Mouse (Mus musculus) cerebellum, adult 9-11 months (tissue): Measurements from ENCODE around the gene Flot1.

Experiments
- DNase-seq: peaks from one replicate; pipeline ENCODE4 v3.0.0; 2022

Gene Flot1

GRCm38 (mm10) chr17:35822964-35823937, at the start of gene Flot1:
Gene Flot1, plus strand, starts transcription at chr17:35823230.
- DNase-seq, result peak; percentile 80

DNA sequence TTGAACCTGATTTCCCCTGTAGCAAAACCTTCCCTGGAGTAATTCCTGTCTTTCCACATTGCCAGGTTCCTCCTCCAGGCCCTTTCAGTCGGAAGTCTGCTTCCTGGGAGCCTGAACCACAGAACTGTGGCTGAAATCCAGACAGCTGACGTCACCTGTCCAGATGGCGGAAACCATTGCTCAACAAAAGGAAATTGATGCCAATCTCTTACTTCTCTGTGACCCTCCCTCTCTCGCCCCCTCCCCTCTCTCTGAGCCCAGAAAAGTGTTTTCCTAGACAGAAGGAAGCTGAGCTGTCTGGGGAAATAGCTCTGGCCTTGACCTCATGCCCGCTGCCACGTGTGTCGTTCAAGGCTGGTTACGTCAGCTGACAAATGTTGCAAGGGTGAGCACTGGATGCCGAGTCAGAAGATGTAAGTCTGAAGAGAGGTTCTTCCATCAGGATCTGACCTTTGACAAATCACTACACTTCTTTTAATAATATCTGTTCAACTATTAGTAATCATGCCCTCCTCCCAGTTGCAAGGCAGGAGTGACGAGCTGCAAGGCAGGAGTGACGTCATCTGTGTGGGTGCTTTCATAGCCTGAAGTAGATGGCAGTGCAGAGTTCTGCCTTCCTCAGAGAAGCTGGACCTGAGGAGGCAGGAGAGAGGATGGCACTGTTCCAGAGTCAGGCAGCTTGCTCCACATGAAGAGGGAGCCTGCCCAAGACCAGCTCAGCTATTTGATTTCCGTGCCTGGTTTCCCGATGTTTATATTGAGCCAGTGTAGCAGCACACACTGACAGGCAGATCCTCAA, 46.0 kb upstream of the Flot1 start:
- peak; percentile 93 for DNase-seq

DNA sequence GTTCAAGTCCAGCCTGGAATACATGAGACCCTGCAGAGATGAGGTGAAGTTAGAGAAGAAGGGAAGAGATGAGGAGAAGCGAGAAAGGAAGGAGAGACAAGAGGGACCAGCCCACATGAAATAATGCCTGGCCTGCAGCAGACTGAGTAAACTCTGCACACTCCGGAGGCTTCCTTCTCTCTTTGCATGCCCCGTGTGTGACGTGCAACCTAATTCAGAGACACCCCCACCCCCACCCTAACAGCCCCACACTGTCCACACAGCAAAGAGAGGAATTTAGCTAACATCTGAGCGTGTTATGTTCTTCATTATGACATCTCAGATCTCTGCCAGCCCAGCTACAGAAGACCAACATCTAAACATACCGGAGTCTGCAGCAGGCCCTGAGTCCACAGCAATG, 44.1 kb upstream of the Flot1 start:
- no peak for DNase-seq

GRCm38 (mm10) chr17:35779466-35780205, 43.4 kb upstream of the Flot1 start:
- DNase-seq, result no peak

DNA sequence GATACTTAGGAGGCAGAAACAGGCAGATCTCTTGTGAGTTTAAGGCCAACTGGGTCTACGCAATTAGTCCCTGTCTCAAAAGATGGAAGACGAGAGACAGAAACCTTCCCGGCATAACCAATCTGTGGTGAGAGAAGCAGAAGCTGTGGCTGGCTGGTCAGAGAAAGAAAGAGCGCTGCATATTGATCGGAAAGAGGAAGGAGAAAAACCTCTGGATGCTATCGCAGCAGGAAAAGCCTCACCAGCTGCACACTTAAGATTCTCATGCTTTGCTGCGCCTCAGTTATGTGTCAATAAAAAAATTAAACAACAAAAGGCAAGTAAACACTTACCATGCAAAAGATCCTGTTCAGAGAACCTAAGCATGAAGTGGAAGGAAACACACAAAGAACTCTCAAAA, 42.7 kb upstream of the Flot1 start:
- DNase-seq, result no peak

DNA sequence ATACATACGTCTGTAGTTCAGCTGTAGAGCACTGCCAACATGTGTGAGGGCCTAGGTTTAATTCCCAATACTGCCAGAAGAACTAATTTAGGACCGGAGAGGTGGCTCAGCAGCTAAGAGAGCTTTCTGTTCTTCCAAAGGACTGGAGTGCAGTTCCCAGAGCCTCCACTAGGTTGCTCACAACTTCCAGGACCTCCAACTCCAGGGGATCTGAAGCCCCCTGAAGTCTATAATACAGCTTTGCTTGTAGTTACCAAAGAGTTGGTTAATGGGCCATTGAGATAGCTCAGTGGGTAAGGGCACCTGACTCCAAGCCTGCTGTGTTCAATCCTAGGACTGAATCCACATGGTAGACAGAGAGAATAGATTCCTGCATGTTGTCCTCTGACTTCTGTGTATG, 40.6 kb upstream of the Flot1 start:
- DNase-seq, result no peak

- DNase-seq, result no peak
Measured at GRCm38 (mm10) chr17:35782924-35783323, 40.1 kb upstream of the Flot1 start.

- no peak for DNase-seq
Measured at GRCm38 (mm10) chr17:35783944-35784343, 39.1 kb upstream of the Flot1 start.

- no peak for DNase-seq
Measured at GRCm38 (mm10) chr17:35785140-35785539, 37.9 kb upstream of the Flot1 start.

DNA sequence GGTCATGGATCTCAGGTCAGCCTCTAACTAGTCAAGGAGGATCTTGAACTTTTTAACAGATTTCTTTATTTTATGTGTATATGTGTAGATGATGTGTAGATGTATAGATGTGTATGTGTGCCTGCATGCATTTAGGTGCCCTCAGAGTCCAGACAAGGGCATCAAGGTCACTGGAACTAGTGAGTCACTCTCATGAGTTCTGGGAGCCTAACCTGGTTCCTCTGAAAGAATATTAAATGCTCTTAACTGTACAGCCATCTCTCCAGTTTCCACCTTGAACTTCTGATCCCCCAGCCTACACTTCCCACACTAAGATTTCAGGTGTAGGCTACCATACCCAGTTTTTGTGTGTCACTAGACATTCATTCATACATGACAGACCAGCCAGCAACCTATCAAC, 35.5 kb upstream of the Flot1 start:
- DNase-seq, result no peak

DNA sequence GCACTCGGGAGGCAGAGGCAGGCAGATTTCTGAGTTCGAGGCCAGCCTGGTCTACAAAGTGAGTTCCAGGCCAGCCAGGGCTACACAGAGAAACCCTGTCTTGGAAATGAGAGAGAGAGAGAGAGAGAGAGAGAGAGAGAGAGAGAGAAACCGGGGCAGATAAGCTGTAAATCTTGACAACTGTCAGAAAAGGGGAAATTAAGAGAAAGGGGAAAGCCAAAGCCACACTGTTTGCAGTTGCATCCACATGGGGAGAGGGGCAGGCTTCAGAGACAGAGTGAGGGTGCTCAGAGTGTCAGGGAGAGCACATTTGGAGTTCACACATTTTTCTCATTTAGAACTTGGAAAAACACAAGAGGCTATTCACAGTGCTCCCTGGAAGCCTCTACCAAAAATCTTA, 35.0 kb upstream of the Flot1 start:
- DNase-seq, result no peak

GRCm38 (mm10) chr17:35790933-35791332, 32.1 kb upstream of the Flot1 start:
- no peak for DNase-seq

DNA sequence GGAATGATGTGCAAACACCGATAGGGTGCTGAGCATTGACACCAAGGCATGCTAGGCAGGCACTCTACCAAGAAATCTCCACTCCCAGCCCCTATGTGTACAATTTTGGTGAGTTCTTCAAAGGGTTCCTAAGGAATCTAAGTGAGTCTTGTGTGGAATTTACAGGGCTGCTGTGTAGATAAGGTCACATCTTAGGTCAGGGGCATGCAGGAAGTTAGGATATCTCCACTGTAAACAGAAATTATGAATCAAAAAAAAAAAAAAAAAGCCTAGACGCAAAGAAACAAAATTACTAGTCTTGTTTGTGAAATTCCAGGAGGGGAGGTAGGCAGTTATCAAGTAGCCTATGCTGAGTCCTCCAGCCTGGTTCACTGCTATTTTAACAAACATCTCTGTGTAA, 30.2 kb upstream of the Flot1 start:
- DNase-seq, result no peak

GRCm38 (mm10) chr17:35795099-35795498, 27.9 kb upstream of the Flot1 start:
- no peak for DNase-seq

- DNase-seq, result no peak
Measured at GRCm38 (mm10) chr17:35795656-35796055, 27.4 kb upstream of the Flot1 start.

DNA sequence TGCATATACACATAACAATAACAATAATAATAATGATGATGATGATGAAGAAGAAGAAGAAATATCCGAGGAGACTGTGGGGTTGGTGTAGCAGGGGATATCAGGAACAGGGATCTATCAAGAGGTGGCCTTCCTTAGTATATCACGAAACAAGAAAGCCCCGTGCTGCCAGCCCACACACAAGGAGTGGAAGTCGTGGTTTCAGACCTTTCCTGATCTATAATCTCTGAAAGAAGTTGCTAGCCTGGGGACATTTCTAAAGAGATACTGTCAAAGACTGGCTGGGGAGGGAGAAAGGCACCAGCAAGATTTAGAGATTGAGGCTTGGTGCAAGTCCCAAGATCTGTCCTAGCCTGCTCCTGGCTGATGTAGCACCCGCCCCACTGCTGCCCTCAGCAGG, 26.2 kb upstream of the Flot1 start:
- no peak for DNase-seq

DNA sequence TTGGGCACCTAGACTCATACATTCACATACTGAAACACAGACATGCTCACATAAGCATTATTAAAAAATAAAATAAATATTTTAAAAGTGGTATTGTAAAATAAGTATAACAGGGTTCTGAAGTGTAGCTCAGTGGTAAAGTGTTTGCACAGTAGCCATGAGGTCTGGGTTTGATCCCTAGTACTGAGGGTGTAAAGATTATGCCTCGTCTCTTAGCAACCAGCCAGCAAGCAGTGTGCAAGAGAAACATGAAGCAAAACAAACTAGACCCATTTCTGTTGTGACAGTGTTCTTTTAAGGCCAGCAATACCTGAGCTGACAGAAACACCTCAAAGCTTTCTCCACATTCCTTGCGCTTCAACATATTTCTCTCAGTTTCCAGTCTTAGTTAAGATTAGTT, 22.1 kb upstream of the Flot1 start:
- DNase-seq, result no peak

GRCm38 (mm10) chr17:35803020-35803419, 20.0 kb upstream of the Flot1 start:
- DNase-seq, result no peak

DNA sequence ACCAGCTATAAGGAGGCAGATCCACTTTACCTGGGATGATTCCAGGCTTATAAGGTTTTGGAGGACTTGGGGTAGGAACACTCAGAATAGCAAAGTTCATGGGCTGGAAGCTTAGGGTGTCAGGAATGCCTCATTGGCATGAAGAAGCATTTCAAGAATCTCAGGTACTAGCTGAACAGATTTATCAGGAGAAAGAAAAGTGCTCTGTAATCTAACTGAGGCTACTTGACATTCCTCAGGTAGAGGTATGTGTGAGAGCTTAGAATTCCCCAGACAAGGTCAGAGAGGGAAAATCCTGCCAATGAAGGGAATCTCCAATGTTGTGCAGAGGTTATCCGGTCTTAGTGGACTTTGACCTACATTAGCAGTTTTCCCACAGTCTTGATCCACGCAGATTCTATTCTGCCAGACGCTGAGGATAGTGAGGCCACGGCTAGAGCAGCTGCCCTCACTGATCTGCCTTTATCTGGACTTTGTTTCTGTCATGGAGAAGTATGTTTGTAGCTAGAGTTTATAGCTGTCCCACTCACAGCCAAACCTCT, 19.1 kb upstream of the Flot1 start:
- no peak for DNase-seq

DNA sequence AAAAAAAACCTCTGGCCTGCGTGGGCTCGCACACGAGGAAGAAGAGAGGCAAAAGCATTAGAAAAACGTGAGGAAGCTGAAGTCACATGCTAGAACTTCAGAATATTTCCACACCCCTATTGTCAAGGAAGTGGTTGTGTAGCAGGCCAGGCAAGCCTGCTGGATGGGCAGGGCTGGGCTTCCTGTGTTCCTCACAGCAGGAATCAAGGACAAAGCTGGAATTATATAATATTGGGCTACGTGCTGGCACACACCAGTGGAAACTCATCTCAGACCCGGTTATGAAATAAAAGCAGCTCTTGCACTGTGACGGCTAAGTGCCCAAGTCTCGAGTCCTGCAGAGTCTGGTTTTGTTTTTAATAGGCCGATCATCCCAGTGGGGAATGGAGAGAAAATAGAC, 15.0 kb upstream of the Flot1 start:
- no peak for DNase-seq

DNA sequence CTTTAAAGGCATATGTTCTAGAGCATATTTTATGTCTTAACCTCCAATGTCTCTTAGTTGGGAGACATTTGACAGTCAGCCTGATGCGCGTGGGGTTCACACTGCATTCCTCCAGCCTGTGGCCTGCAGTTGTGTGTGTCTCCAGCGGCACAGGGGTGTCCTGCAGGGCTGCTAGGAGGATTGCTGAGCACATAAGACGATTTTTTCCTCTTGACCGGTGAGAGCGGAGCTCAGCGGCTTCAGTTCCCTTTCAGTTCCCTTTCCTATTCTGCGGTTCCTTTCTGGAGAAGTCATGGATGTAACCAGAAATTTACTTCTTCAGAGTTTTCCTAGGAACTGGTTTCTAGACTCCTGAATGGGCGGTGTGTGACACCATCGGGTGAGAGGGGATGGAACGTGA, 13.6 kb upstream of the Flot1 start:
- DNase-seq, result no peak

DNA sequence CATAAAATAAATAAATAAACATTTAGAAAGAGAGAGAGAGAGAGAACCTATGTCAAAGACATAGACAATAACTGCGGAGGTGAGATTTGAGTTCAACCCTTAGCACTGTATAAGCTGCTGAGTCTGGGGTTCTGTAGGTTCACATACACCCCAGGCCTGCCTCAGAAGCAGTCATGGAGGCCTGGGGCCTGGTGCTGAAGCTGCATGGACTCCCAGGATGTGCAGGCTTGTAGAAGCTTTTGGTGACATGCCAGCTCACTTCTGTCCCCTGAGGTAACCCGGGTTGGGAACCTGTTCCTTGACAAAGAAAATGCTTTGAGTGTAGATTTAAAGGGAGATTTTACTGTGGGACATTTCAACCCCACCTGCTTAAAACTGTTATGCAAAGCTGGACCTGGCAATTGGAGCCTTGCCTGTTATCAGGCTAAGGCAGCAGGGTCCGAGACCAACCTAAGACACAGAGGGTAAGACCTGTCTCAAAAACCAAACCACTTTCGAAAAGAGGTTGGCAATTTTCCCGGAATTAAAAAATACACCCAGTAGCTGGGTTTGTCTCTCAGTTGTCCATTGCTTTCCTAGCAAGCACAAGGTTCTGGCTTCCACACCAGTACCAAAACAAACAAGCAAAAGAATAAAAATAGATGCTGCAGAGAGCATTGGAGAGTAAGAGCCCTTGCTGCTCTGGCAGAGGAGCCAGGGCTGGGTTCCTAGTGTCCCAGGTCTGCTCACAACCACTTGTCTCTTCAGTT, 12.0 kb upstream of the Flot1 start:
- DNase-seq, result no peak
